Mouse (Mus musculus) spleen, adult 18-20 months (tissue): ENCODE measurements around the gene Mgat4e.
"Not testable (repeated sequence)": the region's sequence is repeated elsewhere in the genome, so short reads cannot be mapped to it uniquely, and the experiment has no call there.

ENCODE experiments used
- DNase-seq, 2 experiments: peaks; one replicate each; pipeline ENCODE4 v3.0.0; 2022; ENCODE audit warnings: mixed read lengths in 2 of 2

Mgat4e gene

DNA sequence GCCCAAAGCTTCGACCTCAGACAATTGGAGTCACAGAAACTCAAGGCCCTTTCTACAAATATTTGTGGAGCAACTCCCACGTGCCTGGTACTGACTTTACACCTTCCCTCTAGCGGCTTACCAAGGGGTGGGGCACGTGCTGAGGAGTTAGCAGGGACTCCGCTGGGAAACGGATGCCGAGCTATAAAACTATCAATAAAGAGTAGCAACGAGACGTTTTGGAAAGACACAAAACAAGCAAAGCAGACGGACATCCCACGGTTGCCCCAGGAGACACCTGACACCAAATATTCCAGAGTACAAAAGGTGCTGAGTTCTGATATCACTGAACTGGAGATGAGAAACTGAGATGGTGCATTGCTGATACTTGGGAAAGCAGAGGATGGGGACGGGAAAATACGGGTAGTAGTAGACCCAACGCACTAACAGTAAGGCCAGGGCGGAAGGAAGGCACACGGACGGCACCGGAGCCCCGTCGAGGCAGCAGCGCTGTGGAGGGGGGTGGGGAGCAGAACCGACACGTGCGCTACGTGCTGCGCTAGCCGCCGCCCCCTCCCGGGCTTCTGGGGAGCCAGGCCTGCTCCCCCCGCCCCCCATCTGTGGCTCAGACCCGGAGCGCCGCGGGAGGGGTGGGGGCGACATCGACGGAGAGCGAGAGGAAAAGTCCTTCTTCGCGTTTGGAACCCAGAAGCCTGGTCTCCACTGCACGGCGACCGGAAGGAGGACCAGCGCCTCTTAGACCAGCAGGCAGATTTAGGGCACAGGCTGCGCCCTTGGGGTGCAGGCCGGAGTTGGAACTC lies 6.6 kb upstream of the Mgat4e start:
- DNase-seq = peak; percentile 29 to 44

DNA sequence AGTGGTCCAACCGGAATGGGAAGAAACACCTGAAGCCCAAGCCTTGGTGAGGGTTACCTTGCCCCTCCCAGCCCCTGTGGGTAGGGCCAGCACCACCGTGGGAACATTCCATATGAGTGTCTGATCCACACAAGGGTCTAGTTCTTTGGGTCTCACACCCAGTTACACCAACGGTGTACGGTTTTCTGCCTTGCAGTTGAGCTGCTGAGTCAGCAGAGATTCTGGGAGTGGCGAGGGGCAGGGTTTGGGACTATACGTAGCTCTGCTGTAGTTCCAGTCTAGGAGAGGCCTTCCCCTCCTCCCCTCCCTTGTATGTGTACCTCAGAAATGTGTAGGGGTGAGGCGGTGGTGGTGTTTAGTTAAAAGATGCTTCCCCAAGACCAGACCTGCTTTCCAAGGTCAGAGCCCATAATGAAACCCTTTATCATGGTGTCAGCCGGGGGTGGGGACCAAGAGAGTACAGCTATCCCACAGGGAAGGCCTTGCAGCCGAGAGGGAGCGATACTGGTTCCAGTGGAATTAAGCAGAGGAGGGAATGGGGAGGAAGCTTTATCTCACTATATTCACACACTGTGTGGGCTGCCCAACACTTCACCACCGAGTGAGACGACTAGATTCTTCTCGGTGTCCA lies 5.9 kb upstream of the Mgat4e start:
- DNase-seq = no peak

DNA sequence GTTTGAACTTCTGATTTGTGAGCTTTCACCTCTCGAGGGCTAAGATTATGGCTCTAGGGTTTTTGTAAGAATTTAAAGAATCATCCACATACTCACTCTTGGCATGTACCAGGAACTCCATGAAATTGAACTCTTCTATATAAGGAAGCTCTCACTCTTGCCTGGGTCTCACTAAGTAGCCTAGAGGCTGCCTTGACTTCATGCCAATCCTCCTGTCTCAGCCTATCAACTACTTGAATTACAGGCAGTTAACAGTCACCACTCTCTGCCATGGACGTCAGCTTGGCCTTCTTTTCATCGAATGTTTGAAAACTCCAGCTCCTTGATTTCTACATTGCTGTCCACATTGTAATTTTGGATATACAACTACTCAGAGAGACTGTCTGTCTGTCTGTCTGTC lies 2.9 kb upstream of the Mgat4e start:
- no peak for DNase-seq

- DNase-seq = no peak
Observed at GRCm38 (mm10) chr1:134551869-134552268, 2.4 kb upstream of the Mgat4e start.

DNA sequence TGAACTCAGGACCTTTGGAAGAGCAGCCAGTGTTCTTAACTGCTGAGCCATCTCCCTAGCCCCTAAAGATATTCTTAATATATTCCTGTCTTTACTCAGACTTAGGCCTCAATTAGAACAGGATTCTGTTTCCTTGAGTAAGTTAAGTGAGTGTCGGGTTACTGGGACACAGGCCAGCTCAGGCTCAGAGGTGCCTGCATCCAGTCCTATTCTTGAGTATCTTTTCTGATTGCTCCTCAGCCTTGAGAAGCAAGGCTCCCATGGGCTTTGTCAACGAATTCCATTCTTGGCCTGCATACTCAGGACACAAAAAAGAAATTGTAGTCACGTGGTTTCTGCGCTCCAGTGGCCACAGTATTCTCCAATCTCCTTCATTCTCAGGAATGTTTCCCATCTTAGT lies 1.3 kb downstream of the Mgat4e start:
- DNase-seq = no peak

- no peak for DNase-seq
Observed at GRCm38 (mm10) chr1:134540610-134541009, 8.9 kb downstream of the Mgat4e start.

DNA sequence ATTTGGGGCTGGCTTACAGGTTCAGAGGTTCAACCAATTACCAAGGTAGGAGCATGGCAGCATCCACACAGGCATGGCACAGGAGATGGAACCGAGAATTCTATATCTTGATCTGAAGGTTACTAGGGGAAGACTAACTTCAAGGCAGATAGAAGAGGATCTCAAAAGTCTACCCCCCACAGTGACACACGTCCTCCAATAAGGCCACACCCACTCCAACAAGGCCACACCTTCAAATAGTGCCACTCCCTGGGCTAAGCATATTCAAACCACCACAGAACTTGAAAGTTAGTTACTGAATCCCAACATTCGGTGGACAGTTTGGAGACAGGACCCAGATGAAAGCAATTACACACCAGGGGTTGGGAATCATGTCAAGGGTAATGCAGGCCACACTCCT lies 14.0 kb downstream of the Mgat4e start:
- DNase-seq = no peak

GRCm38 (mm10) chr1:134535054-134535453 lies 14.4 kb downstream of the Mgat4e start:
- DNase-seq = no peak

DNA sequence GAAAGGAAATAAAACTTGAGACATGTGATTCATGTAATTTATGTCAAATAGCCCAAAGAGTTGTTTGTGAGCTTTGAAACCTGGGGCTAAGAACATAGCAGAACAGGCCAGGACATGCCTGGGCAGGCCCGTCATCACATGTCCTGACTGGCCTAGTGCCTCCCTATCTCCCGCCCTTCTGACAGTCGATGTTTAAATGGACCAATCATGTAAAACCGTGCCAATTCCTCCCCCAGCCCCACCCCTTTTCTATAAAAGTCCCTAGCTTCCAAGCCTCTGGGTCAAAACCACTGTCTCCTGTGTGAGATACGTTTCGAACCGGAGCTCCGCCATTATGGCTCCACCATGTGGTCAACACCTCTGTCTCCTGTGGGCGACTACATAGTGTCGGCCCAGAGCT lies 15.8 kb downstream of the Mgat4e start:
- not testable (repeated sequence) for DNase-seq

DNA sequence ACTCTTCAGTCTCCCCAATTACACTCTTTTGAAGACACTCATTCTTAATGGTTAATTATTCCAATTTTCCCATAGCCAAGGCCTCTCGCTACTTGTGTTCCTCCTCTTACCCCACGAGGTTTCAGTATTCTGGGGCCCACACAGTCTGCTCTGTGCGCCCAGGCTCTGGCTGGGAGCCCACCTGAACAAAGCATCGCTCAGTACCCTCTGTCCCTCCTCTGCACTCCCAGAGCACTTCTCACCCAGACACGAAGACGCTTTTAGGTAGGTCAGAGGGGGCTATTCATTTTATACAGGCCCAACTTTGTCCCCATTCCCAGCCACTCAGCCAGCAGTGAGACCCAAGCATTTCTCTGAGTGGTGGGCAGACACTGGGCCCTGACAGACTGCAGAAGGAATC lies 18.9 kb downstream of the Mgat4e start:
- no peak for DNase-seq

DNA sequence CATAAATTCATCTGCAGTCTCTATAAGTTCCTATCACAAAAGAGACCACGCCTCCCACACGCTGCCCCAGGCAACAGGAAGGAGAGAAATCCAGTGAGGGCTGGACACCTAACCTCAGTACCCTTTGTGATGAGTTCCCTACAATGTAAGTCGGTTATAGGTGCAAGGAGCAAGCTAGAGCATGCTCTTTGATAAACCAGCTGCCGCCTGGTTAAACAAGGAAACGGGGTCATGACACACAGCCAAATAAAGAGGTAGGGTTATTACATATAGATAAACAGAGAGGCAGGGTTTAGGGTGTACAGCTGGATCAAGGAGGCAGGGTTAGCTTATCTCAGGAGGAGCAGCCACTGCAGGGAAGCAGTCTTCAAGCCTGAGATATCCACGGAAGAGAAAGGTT lies 22.7 kb downstream of the Mgat4e start:
- DNase-seq = no peak

DNA sequence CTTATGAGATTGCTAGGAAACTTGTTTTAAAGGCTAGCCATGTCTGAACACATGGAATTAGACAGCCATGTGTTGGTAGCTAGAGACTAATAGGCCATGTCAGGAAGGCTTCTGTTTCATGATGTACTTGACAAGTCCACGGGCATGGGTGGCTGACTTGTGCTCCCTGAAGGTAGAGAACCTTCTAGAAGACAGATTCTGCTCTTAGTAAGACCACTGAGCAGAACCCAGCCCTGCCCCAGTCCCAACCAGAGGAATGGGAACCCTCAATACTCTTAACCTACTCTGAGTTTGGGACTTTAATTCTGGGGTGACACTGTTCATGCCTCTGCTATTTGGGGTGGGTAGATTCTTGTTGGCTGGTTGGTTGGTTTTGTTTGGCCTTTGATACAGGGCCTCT lies 24.5 kb downstream of the Mgat4e start:
- DNase-seq = no peak

GRCm38 (mm10) chr1:134524424-134524823 lies 25.1 kb downstream of the Mgat4e start:
- peak in 1 of 2 experiments; percentile 15 for DNase-seq

DNA sequence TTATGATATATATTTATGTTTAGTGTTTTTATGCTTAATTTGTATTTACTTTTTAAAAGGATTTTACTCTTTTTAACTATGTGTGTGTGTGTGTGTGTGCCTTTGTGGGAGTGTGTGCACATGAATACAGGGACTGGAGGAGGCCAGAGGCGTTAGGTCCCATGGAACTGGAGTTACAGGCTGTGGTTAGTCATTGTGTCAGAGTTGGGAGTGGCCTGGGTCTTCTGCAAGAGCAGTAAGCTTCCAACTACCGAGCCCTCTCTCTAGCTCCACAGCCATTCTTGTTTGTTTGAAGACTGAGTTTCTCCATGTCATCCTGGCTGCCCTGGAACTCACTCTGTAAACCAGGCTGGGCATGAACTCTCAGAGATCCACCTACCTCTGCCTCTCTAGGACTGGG lies 27.2 kb downstream of the Mgat4e start:
- DNase-seq = no peak

GRCm38 (mm10) chr1:134521163-134521562 lies 28.3 kb downstream of the Mgat4e start:
- no peak for DNase-seq

DNA sequence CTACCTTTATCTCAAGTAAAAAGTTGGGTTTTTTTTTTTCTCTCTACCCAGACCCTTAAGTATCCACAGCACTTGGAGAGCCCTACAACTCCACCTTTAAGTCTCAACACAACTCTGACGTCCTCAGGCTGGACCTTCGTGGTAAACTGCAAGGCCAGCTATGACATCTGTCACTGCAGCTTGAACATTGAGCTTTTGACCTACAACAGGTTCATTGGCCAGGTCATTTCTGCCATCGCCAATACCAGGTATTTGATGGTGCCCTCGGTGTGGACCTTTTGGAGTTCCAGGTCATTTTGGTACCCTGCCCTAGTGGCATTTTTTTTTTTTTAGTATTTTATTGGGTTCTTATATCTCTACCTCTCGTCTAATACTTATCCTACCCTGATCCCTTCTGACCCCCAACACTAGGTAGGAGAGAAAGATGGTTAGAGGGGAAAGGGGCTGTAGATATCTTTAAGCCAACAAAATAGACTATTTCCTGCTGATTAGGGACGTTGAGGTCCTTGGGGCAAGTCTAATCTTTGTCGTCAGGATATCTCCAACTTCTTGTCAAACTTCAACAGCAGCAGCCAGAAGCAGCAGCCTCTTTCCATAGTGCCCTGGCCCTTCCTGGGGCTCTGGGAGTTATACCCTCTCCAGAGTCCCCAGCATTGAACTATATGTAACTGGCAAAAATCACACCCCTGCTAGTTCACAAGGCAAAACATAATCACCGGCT lies 29.3 kb downstream of the Mgat4e start:
- DNase-seq = no peak

DNA sequence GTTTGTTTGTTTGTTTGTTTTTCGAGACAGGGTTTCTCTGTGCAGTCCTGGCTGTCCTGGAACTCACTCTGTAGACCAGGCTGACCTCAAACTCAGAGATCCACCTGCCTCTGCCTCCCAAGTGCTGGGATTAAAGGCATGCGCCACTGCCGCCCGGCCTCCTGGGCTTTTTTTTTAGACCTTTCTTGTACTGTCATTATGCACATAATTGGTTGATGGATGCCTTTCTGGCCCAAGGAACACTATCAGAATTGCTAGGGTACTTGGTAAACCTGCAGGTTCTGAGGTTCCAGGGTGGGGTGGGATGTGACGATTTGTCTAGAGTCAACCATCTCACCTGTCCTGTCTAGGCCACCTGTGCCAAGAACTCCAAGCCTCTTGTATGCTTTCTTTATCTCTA lies 30.3 kb downstream of the Mgat4e start:
- DNase-seq = not testable (repeated sequence)

DNA sequence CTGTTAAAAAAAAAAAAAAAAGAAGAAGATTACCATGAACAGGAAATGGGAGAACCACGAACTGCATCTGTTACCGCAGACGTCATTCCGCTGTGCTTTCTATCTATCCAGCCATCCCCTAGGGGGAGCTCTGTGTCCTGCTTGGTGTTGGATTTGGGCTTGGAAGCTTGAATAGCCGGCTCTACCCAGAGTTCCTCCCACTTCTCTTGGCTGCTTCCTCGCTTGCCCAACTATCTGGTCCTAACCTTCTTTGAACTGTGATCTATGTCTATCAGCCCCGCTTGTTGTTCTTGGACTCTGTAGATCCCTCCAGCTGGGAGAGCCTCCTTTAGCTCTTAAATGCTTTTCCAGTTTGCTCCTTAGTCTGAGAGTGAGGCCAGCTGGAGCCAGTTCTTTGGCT lies 30.8 kb downstream of the Mgat4e start:
- peak; percentile 27 to 66 for DNase-seq

DNA sequence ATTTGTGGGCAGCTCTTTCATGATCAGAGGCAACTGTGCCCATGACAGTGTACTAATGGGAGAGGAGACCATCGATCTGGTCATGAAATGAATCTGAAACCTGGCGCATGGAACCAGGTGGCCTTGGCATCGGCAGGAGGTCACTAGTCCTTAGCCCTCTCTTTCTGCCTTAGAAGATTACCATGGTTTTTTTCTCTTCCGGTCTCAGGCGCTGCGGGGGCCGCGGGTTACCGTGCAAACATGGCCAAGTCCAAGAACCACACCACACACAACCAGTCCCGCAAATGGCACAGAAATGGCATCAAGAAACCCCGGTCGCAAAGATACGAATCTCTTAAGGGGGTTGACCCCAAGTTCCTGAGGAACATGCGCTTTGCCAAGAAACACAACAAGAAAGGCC lies 31.6 kb downstream of the Mgat4e start:
- DNase-seq = not testable (repeated sequence)

DNA sequence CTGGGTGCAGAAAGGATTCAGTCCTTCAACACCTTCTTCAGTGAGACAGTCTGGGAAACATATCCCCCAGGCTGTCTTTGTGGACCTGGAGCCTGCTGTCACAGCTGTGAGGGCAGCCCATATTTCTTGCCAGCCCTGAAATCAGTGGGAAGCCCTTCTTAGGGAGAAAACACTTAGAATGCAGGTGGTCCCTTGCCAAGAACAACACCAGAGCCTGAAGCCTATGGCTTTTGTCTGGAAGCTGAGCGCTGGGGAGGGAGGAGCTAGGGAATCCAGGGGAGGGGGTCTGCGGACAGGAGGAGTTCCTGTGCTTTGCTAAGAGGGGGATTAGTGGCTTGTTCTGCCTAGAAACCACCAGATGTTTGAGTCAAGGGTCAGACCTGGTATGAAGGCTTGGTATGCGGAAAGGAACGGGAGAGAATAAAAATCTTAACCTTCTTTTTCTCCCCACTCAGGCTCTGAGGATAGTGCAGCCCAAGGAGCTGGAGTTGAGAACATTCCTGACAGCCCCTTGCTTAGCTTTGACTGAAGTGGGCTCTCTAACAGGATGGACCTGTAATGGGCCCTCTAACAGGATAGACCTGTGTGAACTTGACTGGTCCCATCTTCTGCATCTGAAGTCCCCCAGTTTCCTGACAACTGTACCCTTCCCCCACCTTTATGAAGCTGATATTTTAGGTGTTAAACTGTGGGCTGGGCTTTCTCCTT lies 32.8 kb downstream of the Mgat4e start:
- no peak for DNase-seq

GRCm38 (mm10) chr1:134515891-134516290 lies 33.6 kb downstream of the Mgat4e start:
- DNase-seq = no peak

DNA sequence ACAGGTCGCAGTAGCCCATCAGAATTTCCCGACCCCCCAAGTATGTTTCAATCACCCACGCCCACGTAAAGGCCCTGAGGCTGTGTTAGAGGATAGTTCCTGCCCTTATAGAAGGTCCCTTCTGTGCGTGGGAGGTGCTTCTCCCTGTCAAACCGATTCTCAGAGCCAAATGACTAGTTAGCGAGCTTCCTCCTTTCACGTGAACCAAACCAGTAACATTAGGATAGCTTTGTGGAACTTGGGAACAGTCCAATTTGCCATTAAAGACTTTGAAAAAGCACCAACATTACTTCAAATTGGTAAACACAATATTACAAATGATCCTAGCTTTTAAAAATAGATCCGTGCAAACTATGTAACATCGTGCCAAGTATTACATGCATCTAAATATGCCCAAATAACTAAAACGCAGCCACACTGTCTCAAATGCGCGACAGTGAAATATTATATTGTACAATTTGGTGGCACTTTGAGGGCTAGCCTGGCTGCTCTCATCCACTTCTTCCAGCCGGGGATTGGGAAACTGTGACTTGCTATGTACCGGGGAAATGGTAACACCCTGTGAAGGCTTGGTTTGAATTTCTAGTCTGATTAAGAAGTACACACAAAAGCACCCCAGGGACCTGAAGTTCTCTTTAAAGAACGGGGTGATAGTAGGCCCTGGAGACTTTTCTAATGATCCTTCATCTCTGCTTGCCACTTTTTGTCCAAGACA lies 35.4 kb downstream of the Mgat4e start:
- DNase-seq = no peak
